Mouse (Mus musculus): Measurements from ENCODE around the gene Magix.

Magix gene

DNA sequence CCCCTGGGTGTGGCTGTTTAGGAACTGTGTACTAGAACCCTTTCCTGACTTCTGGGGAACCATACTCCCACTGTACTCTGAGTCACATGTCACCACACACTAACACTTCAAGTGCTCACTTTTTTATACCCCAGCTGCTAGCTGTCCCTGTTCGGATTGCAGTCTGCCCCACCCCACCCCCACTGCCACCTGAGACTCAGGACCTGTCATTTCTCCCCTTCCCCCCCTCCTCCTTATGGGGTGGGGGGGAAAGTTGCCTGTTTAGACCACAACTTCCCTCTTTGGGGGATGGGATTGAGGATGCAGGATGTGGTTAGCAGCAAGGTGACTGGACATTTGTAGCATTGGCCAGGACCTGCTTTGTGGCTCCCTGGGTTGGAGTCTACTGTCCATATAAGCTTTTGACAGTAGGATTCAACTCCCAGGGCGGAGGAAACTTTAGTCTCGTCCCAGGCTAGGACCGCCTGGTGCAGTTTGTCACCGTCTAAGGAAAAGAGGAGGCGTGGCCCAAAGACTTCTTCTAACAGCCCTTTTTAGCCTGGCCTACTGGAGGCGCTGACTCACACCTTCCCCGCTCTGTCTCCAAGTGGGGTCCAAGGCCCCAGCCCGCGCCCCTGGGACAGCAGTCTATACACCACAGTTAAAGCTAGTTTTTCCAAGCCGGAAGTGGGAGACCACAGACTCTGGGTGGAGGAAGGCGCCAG lies 7.3 kb downstream of the Magix start:
- peak; percentile 31 to 51 for DNase-seq

DNA sequence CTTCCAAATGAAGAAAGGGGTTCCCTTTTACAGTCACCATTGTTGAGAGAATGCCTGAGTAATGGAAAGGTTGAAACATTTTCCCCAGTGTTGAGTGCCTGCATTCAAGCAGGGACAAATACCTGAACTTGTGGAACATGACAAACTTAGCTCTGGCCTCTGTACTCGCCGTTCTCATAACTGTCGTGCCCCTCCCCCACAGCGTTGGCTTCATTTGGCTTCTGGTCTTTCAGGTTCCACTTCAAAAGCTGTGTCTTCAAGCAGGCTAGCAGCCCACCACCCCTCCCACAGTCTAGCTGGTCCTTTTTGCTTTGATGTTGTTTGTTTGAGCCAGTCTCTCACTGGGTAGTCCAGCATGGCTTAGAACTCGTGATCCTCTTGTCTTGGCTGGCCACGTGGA lies 8.3 kb downstream of the Magix start:
- DNase-seq: peak in 1 of 2 experiments; percentile 52

DNA sequence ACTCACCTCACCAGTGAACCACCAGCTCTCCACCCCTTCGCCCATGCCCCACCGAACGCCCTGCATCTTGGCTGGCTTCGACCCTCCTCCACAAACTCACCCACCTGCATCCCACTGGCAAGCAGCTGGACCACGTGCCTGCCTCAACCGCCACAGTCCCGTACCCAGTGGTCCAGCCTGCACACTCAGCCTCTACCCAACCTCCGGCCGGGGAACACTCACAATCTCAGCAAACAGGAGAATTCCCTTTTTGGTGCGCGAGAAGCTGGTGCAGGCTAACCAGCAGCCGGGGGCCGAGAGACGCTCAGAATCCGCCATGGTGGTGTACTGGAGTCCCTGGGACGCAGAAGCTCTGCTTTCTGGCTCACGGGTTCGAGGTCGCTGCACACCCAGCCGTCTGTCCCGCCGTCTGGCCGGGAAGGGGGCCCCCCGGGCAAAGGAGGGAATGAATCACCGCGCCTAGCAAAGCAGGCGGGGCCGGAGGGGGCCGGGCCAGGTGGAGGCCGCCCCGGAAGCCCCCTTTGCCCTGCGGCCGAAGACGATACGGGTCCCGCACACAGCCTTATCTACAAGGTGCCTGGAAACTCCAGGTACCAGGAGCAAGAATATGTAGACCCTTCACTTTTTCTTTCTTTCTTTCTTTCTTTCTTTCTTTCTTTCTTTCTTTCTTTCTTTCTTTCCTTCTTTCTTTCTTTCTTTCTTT lies 10.0 kb downstream of the Magix start, which contains the start of gene Plp2:
Plp2 (minus strand) TSS at position 470 of the 703 bp plus-strand sequence.
- peak; percentile 53 to 61 for DNase-seq

GRCm38 (mm10) chrX:7670390-7670881 lies 10.6 kb downstream of the Magix start:
- DNase-seq: peak; percentile 83 to 85

- no peak for DNase-seq
These were observed 15.1 kb downstream of the Magix start for GRCm38 (mm10) chrX:7665739-7666502.

DNA sequence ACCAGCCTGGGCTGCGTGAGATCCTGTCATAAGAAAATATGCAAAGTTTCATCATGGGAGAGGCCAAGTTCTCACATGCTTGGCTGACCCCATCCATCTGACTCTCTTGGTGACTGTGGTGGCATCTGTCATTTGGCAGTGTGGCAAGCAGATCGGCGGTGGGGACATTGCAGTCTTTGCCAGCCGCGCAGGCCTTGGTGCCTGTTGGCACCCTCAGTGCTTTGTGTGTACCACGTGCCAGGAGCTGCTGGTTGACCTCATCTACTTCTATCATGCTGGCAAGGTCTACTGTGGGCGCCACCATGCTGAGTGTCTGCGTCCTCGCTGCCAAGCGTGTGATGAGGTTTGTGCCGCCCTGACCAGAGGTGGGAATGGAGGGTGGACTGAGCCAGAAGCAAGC lies 16.3 kb downstream of the Magix start:
- no peak for DNase-seq

DNA sequence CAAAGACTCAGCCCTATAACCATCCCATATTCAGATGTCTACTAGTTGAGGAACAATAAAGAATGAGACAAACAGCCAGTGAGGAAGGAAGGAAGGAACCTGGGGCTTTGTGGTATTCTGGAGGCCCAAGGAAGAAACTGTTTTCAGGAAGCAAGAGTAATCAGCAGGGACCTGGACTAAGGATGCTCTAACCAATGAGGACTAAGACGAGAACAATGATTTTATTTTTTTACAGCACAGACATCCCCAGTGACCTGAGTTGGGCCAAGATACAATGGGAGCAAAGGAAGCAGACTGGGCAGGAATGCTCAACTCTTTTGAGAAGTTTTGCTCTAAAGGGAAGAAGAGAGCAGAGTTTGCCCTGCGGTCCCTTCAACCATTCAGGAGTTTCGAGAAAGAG lies 18.1 kb downstream of the Magix start:
- DNase-seq: no peak

DNA sequence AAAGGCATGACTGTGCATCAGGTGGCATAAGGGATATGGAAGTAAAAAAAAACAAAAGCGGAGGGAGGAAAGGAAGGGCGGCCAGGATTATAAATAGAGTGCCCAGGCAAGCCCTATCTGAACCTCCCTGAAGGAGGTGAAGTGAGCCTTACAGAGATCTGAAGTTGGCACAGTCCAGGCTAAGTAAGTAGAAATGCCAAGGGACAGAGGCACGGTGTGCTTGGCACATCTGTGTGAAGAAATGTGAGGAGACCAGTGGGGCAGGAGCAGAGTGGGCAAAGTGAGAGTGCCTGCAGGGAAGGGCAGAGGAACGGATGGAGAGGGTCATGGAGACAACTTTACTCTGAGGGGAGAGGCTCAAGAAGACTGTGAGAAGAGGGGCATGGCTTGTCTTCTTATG lies 20.0 kb downstream of the Magix start:
- no peak for DNase-seq

DNA sequence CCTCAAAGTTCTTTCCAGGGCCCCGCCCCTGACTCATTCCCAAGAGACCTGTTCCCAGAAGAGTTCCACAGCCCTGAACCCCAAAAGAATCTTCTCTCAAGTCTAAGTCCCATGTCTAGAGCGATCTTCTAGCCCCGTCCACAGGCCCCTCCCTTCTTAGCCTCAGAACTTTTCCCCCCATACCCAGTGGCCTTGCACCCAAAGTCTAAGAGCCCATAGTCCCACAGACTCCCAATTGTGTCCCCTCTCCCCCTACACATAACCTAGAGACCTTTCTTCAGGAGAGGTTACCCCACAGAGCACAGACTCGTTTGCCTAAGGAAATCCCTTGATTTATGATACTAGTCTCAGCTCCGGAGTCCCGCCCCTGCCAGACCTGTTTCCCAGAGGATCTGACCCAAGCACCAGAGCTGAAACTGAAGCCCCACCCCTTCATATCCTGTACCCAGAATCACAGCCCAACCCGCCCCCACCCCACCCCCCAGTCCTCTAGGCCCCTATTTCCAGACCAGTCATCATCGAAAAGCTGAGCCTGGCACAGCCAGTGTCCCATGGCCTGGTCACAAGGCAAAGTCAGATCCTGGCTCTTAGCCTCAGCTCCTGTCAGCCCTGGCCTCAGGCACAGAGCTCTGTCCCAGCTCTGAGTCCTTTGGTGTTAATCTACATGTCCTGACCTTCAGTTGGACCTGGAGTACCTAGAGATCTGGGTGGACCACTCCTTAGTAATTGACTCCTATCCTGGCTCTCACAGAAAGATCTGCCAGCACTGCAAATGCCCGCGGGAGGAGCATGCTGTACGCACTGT lies 22.1 kb downstream of the Magix start:
- no peak for DNase-seq

GRCm38 (mm10) chrX:7658031-7658784 lies 22.8 kb downstream of the Magix start:
- DNase-seq: peak; percentile 64 to 68

- DNase-seq: peak; percentile 73 to 76
These were observed 23.8 kb downstream of the Magix start, which contains the start of gene Prickle3 for GRCm38 (mm10) chrX:7657221-7657639. Gene Prickle3, plus strand, starts transcription at chrX:7657260.

GRCm38 (mm10) chrX:7648671-7649304 lies 32.3 kb downstream of the Magix start:
- peak; percentile 90 to 93 for DNase-seq

DNA sequence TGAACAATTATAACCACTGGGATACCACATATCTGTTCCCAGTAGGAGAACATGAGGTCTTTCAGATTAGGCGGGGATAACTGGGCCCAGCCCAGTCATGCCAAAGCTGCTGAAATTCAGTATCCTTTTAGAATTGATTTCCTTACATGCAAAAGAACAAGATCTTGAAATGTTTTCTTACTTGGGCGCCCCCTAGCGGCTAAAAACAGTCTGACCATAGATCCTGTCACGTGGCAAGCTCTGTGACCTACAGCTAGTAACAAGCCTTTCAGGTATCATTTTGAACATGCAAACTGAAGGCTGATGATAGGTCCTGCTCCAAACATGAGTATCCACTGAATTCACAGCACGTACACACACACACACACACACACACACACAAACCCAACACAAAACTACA lies 35.7 kb downstream of the Magix start:
- DNase-seq: peak; percentile 75 to 81

GRCm38 (mm10) chrX:7640785-7641184 lies 40.3 kb downstream of the Magix start:
- no peak for DNase-seq

DNA sequence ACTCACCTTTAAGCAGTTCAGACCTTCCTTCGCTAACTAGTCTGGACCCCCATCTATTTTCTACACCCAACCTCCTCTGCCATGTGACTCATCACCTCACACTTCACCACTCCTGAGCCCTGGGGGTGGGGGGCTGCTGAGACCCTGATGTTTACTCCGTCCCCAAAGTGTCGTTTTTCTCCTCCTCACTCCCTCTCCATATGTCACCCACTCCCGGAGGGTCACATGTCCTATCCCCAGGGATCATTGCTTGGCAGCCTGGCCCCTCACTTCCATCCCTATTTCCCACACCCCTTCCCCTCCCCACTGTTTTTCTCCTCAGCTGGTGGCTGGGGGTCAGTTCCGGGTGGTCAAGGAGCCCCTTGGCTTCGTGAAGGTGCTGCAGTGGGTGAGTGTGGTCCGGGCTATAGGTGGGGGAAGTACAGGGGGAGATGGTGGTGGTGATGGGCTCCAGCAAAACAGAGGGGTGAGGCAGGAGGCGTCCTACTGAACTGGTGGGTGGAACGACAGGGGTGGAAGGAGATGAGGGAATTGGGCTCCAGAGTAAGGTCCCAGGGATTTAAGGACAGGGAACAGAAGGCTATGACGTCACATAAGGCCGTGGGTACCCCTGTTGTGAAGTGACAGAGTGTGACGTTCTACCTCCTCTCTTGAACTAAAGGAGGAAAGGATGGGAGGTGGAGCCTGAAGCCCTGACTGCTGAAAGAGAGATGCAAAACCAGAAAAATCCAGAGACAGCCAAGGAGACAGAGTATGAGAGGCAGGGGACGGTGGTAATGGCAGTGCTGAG lies 41.3 kb downstream of the Magix start:
- no peak for DNase-seq

DNA sequence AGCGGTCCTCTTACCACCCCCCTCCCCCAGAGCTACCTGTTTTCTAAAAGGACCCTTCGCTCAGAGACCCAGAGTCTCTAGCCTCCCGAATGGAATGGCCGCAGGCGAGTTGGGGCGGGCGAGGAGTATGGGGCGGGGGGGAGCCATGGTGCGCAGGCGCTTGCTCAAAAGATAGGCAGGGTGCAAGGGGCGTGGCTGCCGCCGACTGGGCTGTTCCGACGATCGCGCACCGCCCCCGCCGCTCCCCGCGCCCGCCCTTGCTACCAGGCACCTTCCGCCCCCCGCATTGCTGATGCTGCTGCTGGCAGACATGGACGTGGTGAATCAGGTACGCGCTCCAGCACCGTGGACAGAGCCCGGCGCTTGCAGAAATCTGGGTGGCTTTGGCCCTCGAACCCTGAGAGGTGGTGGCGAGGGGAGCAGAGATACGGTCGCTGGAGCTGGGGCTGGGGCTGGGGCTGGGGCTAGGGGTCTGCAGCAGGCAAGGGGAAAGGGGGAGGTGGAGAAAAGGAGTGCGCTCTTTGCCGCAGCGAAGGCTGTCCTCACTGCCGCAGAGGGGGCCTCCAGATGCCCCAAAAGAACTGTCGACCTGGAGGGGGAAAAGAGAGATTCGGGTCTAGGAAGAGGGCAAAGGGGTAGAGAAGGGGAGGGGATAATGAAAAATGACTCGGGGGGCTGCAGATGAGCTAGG lies 42.5 kb downstream of the Magix start, which contains the start of gene Syp:
Syp (plus strand) TSS at position 71 of the 691 bp plus-strand sequence.
- DNase-seq: peak; percentile 66 to 71

- no peak for DNase-seq
These were observed 46.0 kb downstream of the Magix start for GRCm38 (mm10) chrX:7635101-7635500.

DNA sequence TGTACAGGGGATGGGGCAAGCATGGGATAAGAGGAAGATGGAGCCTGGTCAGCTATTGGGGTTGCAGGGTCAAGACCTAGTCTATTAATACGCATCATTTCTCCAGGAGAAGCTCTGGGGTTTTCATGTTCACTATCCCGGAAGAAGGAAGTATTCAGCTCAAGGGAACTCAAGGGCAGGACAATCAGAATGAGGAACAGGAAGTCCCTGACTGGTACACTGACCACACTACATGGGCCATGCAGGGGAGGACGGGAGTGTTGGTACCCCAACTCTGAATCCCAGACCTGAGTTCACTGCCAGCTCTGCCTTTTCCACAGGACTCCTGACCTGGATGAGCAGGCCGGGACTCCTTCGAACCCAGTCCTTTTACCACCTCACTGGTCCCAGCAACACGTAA lies 48.5 kb downstream of the Magix start:
- no peak for DNase-seq

All from lung, adult 18-20 months (tissue).